Mouse (Mus musculus): ENCODE results near the gene Sema3b. TPM values are rescaled to one million over a fixed set of nuclear protein-coding genes. Genes with fewer than 3 reads are reported as not detected.
"Not testable (repeated sequence)": the region's sequence is repeated elsewhere in the genome, so short reads cannot be mapped to it uniquely, and the experiment has no call there.

The Sema3b gene
- polyA plus RNA-seq, 1 experiment = 3.9 TPM

DNA sequence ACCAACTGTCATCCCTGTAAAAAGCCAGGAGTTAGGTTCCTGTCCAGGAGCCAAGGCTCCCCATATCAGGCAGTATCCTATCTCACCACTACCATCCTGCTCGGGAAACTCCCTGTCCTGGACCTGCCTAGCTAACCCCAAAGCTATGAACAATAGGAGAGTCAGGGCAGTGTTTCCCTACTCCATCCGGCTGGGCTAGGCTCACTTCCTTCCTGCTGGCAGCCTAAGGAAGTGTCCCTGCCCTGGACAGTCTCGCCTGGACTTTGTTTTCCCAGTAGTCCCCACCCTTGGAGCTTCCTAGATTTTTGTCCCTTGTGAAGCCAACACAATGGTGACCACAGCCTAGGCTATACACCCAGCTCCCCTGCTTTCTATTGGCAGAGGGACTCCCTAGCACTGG lies 42.2 kb downstream of the Sema3b start:
- 79% methylated on average over 3 of the region's 3 CpGs for WGBS
- TF ChIP-seq CTCF (IDR thresholded peaks at IDR 0.05; ENCODE audit: borderline replicate concordance, insufficient read depth, low read depth, low read length) = no peak
- TF ChIP-seq POLR2A (IDR thresholded peaks at IDR 0.05; ENCODE audit: borderline replicate concordance, insufficient read depth, low read length) = no peak
- Histone ChIP-seq H3K4me3 (replicated peaks; ENCODE audit: insufficient read depth, low read depth, low read length) (no peak overlapping the region), H3K27ac (ENCODE audit: insufficient read depth, low read length) (no peak overlapping the region), H3K4me1 (ENCODE audit: control insufficient read depth, insufficient read depth, low read length) (peaks cover 16% of the 10 kb centered on the region), H3K27me3 (ENCODE audit: control insufficient read depth, insufficient read depth, low read length) (no peaks in the 10 kb centered on the region)
- DNase-seq = no peak

DNA sequence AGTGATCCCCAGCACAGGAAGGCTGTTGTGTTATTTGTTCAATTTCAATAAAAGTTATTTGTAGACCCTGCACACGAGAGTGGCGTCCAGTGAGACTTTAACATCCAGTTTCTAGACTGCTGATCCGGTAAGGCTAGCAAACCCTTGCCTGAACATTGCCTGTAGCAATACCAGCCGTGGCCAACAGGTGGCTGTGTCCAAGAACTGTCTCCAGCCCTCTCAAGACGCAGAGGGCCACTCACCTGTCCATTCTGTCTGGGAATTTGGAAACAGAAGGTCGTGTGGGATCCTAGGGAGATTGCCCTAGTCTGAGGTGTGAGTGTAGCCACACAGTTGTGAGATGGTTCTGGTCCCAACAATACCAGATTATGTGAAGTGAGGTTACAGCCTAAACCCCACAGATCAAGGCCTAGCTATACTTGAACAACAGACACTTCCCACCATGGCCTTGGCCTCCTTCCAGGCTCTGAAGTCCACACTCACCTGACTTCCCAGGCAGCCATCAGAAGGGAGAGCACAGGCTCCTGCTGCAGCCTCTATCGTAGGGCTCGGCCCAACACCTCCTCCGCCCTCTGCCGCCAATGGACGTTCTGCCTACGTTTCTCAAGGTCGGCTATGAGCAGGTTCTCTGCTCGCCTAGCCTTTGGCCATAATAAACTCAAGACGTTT lies 42.9 kb downstream of the Sema3b start:
- peaks cover 16% of the 10 kb centered on the region for H3K4me1 ChIP-seq (ENCODE audit: control insufficient read depth, insufficient read depth, low read length)
- DNase-seq = peak; percentile 74 to 84
- no peaks in the 10 kb centered on the region for H3K27me3 ChIP-seq (ENCODE audit: control insufficient read depth, insufficient read depth, low read length)
- 53% methylated on average over 15 of the region's 15 CpGs for WGBS
- no peak overlapping the region for H3K4me3 ChIP-seq (replicated peaks; ENCODE audit: insufficient read depth, low read depth, low read length)
- H3K27ac ChIP-seq (ENCODE audit: insufficient read depth, low read length) = no peak overlapping the region
- TF ChIP-seq CTCF (IDR thresholded peaks at IDR 0.05; ENCODE audit: borderline replicate concordance, insufficient read depth, low read depth, low read length) = peak; percentile 86
- no peak for TF ChIP-seq POLR2A (IDR thresholded peaks at IDR 0.05; ENCODE audit: borderline replicate concordance, insufficient read depth, low read length)

DNA sequence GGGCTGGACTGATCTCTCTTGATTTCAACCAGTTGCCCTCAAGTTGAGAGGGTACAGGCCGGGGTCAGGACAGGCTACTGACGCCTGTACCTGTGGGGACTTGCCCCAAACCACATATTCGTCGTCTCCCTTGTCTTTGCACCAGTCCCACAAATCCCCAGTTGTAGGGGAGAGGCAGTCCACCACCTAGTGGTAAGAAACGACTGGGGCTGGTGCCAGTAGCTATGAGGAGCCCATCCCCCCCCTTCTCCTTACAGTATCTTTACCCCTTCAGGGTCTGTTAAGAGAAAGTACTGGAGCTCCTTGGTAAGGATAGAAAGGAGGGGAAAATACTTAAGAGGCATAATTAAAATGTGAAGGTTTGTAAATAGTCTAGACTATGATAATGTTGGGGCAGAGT lies 43.5 kb downstream of the Sema3b start:
- 45% methylated on average over 5 of the region's 5 CpGs for WGBS
- not testable (repeated sequence) for H3K4me3 ChIP-seq (replicated peaks; ENCODE audit: insufficient read depth, low read depth, low read length); H3K27me3 ChIP-seq (ENCODE audit: control insufficient read depth, insufficient read depth, low read length); H3K27ac ChIP-seq (ENCODE audit: insufficient read depth, low read length); DNase-seq
- peaks cover 16% of the 10 kb centered on the region for H3K4me1 ChIP-seq (ENCODE audit: control insufficient read depth, insufficient read depth, low read length)

DNA sequence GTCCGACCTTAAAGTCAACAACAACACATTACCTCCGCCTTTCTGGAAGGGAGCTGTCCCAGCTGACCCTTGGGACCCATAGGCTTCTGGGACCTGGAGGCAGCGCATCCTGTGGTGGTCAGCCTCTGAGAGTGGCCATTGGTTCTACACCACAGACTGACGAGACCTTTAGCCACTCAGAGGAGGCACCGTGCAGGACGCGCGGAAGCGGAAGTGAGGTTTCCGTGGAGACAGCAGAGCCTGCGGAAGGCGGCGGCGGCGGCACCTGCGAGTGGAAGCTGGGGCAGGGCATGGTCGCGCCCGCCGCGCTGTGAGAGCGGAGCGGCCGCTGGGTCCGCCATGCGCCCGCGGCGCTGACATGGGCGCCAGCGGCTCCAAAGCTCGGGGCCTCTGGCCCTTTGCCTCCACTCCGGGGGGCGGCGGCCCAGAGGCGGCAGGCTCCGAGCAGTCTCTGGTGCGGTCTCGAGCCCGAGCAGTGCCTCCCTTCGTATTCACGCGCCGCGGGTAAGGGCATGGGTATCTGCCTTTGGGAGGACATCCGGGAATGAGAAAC lies 45.9 kb downstream of the Sema3b start, which contains the start of gene Tusc2:
TSS of gene Tusc2 (plus strand) at position 227 of the 553 bp plus-strand sequence.
- Histone ChIP-seq H3K27ac (ENCODE audit: insufficient read depth, low read length) (peak within 1 kb of the TSS; percentile 55; the same call in 1 of the 2 replicates), H3K4me3 (replicated peaks; ENCODE audit: insufficient read depth, low read depth, low read length) (peak within 1 kb of the TSS; percentile 82), H3K27me3 (ENCODE audit: control insufficient read depth, insufficient read depth, low read length) (no peaks in the 10 kb centered on the region), H3K4me1 (ENCODE audit: control insufficient read depth, insufficient read depth, low read length) (peaks cover 10% of the 10 kb centered on the region; the same call in 1 of the 2 replicates)
- TF ChIP-seq POLR2A (IDR thresholded peaks at IDR 0.05; ENCODE audit: borderline replicate concordance, insufficient read depth, low read length) (peak; percentile 69; the same call in 1 of the 2 replicates), CTCF (IDR thresholded peaks at IDR 0.05; ENCODE audit: borderline replicate concordance, insufficient read depth, low read depth, low read length) (no peak)
- under 1% methylated on average over 46 of the region's 46 CpGs for whole genome bisulfite sequencing
- peak; percentile 94 to 98 for DNase-seq

DNA sequence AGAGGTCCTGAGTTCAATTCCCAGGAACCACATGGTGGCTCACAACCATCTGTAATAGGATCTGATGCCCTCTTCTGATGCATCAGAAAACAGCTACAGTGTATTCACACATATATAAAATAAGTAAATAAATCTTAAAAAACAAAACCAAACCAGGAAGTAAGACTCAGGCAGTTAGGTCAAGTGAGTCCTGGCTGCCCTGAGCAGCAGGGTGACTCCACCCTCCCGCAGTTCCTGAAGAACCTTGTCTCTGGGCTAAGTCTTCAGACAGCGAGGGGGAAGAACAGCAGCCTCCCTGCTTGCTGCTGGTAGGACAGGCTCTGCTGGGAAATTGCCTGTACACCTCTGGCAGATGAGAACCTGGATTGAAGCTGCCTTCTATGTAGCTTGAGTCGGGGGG lies 52.7 kb downstream of the Sema3b start:
- 66% methylated on average over 3 of the region's 3 CpGs for WGBS
- peaks cover 3% of the 10 kb centered on the region; the same call in 1 of the 2 replicates for H3K4me1 ChIP-seq (ENCODE audit: control insufficient read depth, insufficient read depth, low read length)

DNA sequence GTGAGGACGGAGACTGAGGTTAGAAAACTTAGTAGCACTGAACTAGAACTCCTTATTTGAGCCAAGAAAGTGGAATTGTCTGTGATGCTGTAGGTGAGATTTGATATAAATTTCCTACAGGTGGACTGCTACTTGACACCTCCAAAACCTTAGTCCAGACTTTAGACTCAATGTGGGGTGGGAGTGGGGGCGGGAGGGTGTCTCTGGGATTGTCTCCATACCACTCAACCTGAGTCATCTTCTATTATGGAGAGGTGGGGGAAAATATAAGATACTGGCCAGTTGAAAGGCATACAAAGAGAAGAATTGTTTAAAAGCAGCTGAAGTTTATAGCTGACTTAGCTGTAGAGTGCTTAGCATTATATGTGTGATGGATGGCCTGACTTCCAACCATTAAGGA lies 53.3 kb downstream of the Sema3b start:
- WGBS = 36% methylated on average over 2 of the region's 2 CpGs
- no peak overlapping the region for H3K27ac ChIP-seq (ENCODE audit: insufficient read depth, low read length)
- TF ChIP-seq CTCF (IDR thresholded peaks at IDR 0.05; ENCODE audit: borderline replicate concordance, insufficient read depth, low read depth, low read length) (no peak), POLR2A (IDR thresholded peaks at IDR 0.05; ENCODE audit: borderline replicate concordance, insufficient read depth, low read length) (no peak)
- no peaks in the 10 kb centered on the region for H3K27me3 ChIP-seq (ENCODE audit: control insufficient read depth, insufficient read depth, low read length)
- H3K4me1 ChIP-seq (ENCODE audit: control insufficient read depth, insufficient read depth, low read length) = peaks cover 3% of the 10 kb centered on the region; the same call in 1 of the 2 replicates
- DNase-seq = no peak
- peak overlapping the region; percentile 88 for H3K4me3 ChIP-seq (replicated peaks; ENCODE audit: insufficient read depth, low read depth, low read length)

More for the DNA sequence above, 52.7 kb downstream of the Sema3b start:
- TF ChIP-seq CTCF (IDR thresholded peaks at IDR 0.05; ENCODE audit: borderline replicate concordance, insufficient read depth, low read depth, low read length) = no peak
- no peak for TF ChIP-seq POLR2A (IDR thresholded peaks at IDR 0.05; ENCODE audit: borderline replicate concordance, insufficient read depth, low read length)
- no peaks in the 10 kb centered on the region for H3K27me3 ChIP-seq (ENCODE audit: control insufficient read depth, insufficient read depth, low read length)
- H3K27ac ChIP-seq (ENCODE audit: insufficient read depth, low read length) = no peak overlapping the region
- DNase-seq = no peak
- no peak overlapping the region for H3K4me3 ChIP-seq (replicated peaks; ENCODE audit: insufficient read depth, low read depth, low read length)

DNA sequence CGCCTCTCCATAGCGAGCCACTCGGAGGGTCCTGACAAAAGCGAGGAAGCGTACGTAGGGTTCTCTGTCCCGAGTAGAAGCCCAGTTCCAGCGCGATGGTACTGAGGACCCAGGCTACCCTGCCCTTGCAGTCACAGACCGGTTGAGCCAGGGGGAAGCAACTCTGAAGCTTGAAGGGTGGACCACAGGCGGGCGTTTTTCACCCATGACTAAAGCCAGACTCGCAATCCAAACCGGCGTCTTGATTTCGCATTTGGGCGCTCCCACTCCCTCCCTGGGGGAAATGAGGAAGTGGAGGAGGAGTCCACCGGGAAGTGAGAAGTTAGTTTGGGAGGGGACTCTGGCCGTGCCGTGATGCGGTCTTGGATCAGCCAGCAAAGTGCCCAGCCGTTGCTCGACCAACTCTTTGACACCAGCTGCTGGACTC lies 54.0 kb downstream of the Sema3b start:
- Histone ChIP-seq H3K27me3 (ENCODE audit: control insufficient read depth, insufficient read depth, low read length) (no peaks in the 10 kb centered on the region), H3K4me1 (ENCODE audit: control insufficient read depth, insufficient read depth, low read length) (peaks cover 3% of the 10 kb centered on the region; the same call in 1 of the 2 replicates), H3K4me3 (replicated peaks; ENCODE audit: insufficient read depth, low read depth, low read length) (peak overlapping the region; percentile 88), H3K27ac (ENCODE audit: insufficient read depth, low read length) (peak overlapping the region; percentile 73)
- no peak for TF ChIP-seq CTCF (IDR thresholded peaks at IDR 0.05; ENCODE audit: borderline replicate concordance, insufficient read depth, low read depth, low read length)
- TF ChIP-seq POLR2A (IDR thresholded peaks at IDR 0.05; ENCODE audit: borderline replicate concordance, insufficient read depth, low read length) = no peak
- no peak for DNase-seq
- under 1% methylated on average over 23 of the region's 23 CpGs for WGBS

DNA sequence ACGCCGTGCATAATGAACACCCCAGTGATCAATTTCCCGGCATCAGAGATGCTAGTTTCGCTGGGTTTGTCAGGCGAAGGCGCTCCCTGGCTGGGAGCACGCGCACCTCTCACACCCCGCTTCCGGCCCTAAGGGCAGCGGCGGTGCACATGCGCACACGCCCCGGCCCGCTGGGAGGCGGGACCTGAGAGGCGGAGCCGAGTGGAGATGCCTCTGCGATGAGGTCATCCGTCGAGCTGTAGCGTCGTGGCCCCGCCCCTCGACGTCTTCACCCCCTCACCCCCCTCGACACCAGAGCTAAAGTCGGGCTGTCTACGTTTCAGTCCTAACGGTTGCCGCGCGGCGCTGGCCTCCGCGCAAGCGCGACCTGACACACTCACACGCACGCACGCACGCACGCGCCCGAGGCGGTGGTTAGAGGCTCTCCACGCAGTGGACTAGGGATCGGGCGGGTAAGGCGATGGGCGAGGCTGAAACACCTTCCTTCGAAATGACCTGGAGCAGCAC lies 54.7 kb downstream of the Sema3b start:
- no peak for TF ChIP-seq CTCF (IDR thresholded peaks at IDR 0.05; ENCODE audit: borderline replicate concordance, insufficient read depth, low read depth, low read length)
- TF ChIP-seq POLR2A (IDR thresholded peaks at IDR 0.05; ENCODE audit: borderline replicate concordance, insufficient read depth, low read length) = peak; percentile 91
- under 1% methylated on average over 53 of the region's 53 CpGs for WGBS
- H3K4me1 ChIP-seq (ENCODE audit: control insufficient read depth, insufficient read depth, low read length) = peaks cover 3% of the 10 kb centered on the region; the same call in 1 of the 2 replicates
- peak; percentile 94 to 96 for DNase-seq
- H3K27ac ChIP-seq (ENCODE audit: insufficient read depth, low read length) = peak overlapping the region; percentile 73
- no peaks in the 10 kb centered on the region for H3K27me3 ChIP-seq (ENCODE audit: control insufficient read depth, insufficient read depth, low read length)
- H3K4me3 ChIP-seq (replicated peaks; ENCODE audit: insufficient read depth, low read depth, low read length) = peak overlapping the region; percentile 88
